Comparison of ENCODE assay signal across 8 mouse cellular contexts in genomic region chr17:33817969-33818643, GRCm38 (mm10). TPM values are rescaled to one million over a fixed set of nuclear protein-coding genes. Genes with fewer than 3 reads are reported as not detected.
DNase-seq lines count a peak whose midpoint lies in the region; ATAC-seq and TF ChIP-seq lines count a peak whose summit lies in the region.

No protein-coding gene starts in this region.

- ATAC-seq in lung, embryonic 16.5 days (ENCODE audit: low read depth), result no peak
- ATAC-seq in embryonic facial prominence, embryonic 13.5 days (ENCODE audit: insufficient number of reproducible peaks, insufficient read depth, low FRiP score, low TSS enrichment, low read depth), result peak; percentile 17; the same call in 1 of the 2 replicates
- ATAC-seq in intestine, embryonic 14.5 days (replicated peaks; ENCODE audit: low FRiP score, low TSS enrichment, low read depth), result peak; percentile 41
- peak; percentile 57 for ATAC-seq in midbrain, postnatal 0 days (ENCODE audit: low FRiP score)

- TF ChIP-seq CTCF in midbrain, postnatal 0 days (IDR thresholded peaks at IDR 0.05), result no peak

- DNase-seq in lung, postnatal 25 days (ENCODE audit: low spot score), result no peak
- DNase-seq in intestine, embryonic 14.5 days (ENCODE audit: low spot score), result no peak
- DNase-seq in midbrain, postnatal 0 days (ENCODE audit: low spot score), result peak; percentile 23
- DNase-seq in Muller cell, postnatal 12 days (ENCODE audit: inconsistent ontology term), result no peak
- no peak for DNase-seq in thymus, postnatal 36 days
- DNase-seq in retina, postnatal 1 day, result no peak

- H3K9me3 ChIP-seq in lung, embryonic 16.5 days (ENCODE audit: control insufficient read depth, low read length), result no peaks in the 10 kb centered on the region
- no peaks in the 10 kb centered on the region for H3K9me3 ChIP-seq in embryonic facial prominence, embryonic 13.5 days
- no peaks in the 10 kb centered on the region for H3K9me3 ChIP-seq in intestine, embryonic 14.5 days (ENCODE audit: control insufficient read depth, low read length)
- H3K9me3 ChIP-seq in midbrain, postnatal 0 days (ENCODE audit: low read length), result no peaks in the 10 kb centered on the region

- H3K27ac ChIP-seq in lung, embryonic 16.5 days (ENCODE audit: low read length), result peak overlapping the region; percentile 82
- H3K27ac ChIP-seq in embryonic facial prominence, embryonic 13.5 days, result peak overlapping the region; percentile 90
- H3K27ac ChIP-seq in intestine, embryonic 14.5 days (ENCODE audit: low read depth), result peak overlapping the region; percentile 54; the same call in 1 of the 2 replicates
- H3K27ac ChIP-seq in midbrain, postnatal 0 days (ENCODE audit: low read depth, low read length), result peak overlapping the region; percentile 86

- 16% methylated on average over 33 of the region's 33 CpGs for WGBS in lung, embryonic 16.5 days
- WGBS in embryonic facial prominence, embryonic 13.5 days, result 19% methylated on average over 33 of the region's 33 CpGs
- WGBS in intestine, embryonic 14.5 days, result 19% methylated on average over 33 of the region's 33 CpGs
- WGBS in midbrain, postnatal 0 days, result 12% methylated on average over 33 of the region's 33 CpGs

- H3K4me2 ChIP-seq in lung, embryonic 16.5 days (ENCODE audit: low read depth, low read length), result peak overlapping the region; percentile 84
- H3K4me2 ChIP-seq in embryonic facial prominence, embryonic 13.5 days, result peak overlapping the region; percentile 92
- H3K4me2 ChIP-seq in intestine, embryonic 14.5 days (ENCODE audit: low read length), result peak overlapping the region; percentile 82
- peak overlapping the region; percentile 86 for H3K4me2 ChIP-seq in midbrain, postnatal 0 days (ENCODE audit: low read depth, low read length, poor library complexity, severe bottlenecking)

- H3K36me3 ChIP-seq in lung, embryonic 16.5 days (ENCODE audit: control insufficient read depth, insufficient read depth, low read length), result peaks cover 37% of the 10 kb centered on the region
- H3K36me3 ChIP-seq in embryonic facial prominence, embryonic 13.5 days, result peaks cover 49% of the 10 kb centered on the region
- H3K36me3 ChIP-seq in intestine, embryonic 14.5 days (ENCODE audit: control insufficient read depth, insufficient read depth, low read length), result peaks cover 47% of the 10 kb centered on the region
- H3K36me3 ChIP-seq in midbrain, postnatal 0 days (ENCODE audit: insufficient read depth, low read length), result peaks cover 15% of the 10 kb centered on the region

- H3K9ac ChIP-seq in lung, embryonic 16.5 days (ENCODE audit: low read length), result peak overlapping the region; percentile 78
- H3K9ac ChIP-seq in embryonic facial prominence, embryonic 13.5 days, result peak overlapping the region; percentile 83
- H3K9ac ChIP-seq in intestine, embryonic 14.5 days (ENCODE audit: low read length), result peak overlapping the region; percentile 73
- H3K9ac ChIP-seq in midbrain, postnatal 0 days (replicated peaks; ENCODE audit: low read length, poor library complexity, severe bottlenecking), result peak overlapping the region; percentile 81

- no peaks in the 10 kb centered on the region for H3K27me3 ChIP-seq in lung, embryonic 16.5 days (ENCODE audit: control insufficient read depth, insufficient read depth, low read depth, low read length)
- H3K27me3 ChIP-seq in embryonic facial prominence, embryonic 13.5 days, result no peaks in the 10 kb centered on the region
- H3K27me3 ChIP-seq in intestine, embryonic 14.5 days (replicated peaks; ENCODE audit: control insufficient read depth, insufficient read depth, low read length), result no peaks in the 10 kb centered on the region
- H3K27me3 ChIP-seq in midbrain, postnatal 0 days (ENCODE audit: insufficient read depth, low read length), result no peaks in the 10 kb centered on the region

- peak overlapping the region; percentile 59 for H3K4me3 ChIP-seq in lung, embryonic 16.5 days (ENCODE audit: low read length)
- H3K4me3 ChIP-seq in embryonic facial prominence, embryonic 13.5 days, result peak overlapping the region; percentile 58
- H3K4me3 ChIP-seq in intestine, embryonic 14.5 days (ENCODE audit: low read depth, low read length), result peak overlapping the region; percentile 64
- H3K4me3 ChIP-seq in midbrain, postnatal 0 days (ENCODE audit: low read depth, low read length), result peak overlapping the region; percentile 55

- peaks cover 25% of the 10 kb centered on the region for H3K4me1 ChIP-seq in lung, embryonic 16.5 days (replicated peaks; ENCODE audit: control insufficient read depth, insufficient read depth, low read length)
- H3K4me1 ChIP-seq in embryonic facial prominence, embryonic 13.5 days, result peaks cover 30% of the 10 kb centered on the region
- peaks cover 20% of the 10 kb centered on the region for H3K4me1 ChIP-seq in intestine, embryonic 14.5 days (replicated peaks; ENCODE audit: control insufficient read depth, insufficient read depth, low read length)
- peaks cover 9% of the 10 kb centered on the region; the same call in 1 of the 2 replicates for H3K4me1 ChIP-seq in midbrain, postnatal 0 days (ENCODE audit: insufficient read depth, low read length)

RNA-seq across cellular contexts. Expression of gene Rps28, which starts 6.3 kb away (rescaled TPM):
- 929 and 1,039 TPM in 2 replicates for polyA plus RNA-seq in lung, embryonic 16.5 days (2015; fragmentation: Nextera tagmentation; extraction: Ambion mirVana)
- 1,111 and 1,168 TPM in 2 replicates for polyA plus RNA-seq in embryonic facial prominence, embryonic 13.5 days (2015; fragmentation: Nextera tagmentation; extraction: Ambion mirVana)
- polyA plus RNA-seq in intestine, embryonic 14.5 days (2014; fragmentation: Nextera tagmentation; extraction: Ambion mirVana), result 1,343 and 1,538 TPM in 2 replicates
- total RNA-seq in midbrain, postnatal 0 days (2014; rRNA removed), result 348 and 379 TPM in 2 replicates
- 513 and 564 TPM in 2 replicates for polyA plus RNA-seq in midbrain, postnatal 0 days (2015; fragmentation: Nextera tagmentation; extraction: Ambion mirVana)

RNA-seq across cellular contexts. Expression of gene Ndufa7, which starts 6.3 kb away (rescaled TPM):
- polyA plus RNA-seq in lung, embryonic 16.5 days (2015; fragmentation: Nextera tagmentation; extraction: Ambion mirVana), result 482 and 489 TPM in 2 replicates
- 464 and 506 TPM in 2 replicates for polyA plus RNA-seq in embryonic facial prominence, embryonic 13.5 days (2015; fragmentation: Nextera tagmentation; extraction: Ambion mirVana)
- 589 and 606 TPM in 2 replicates for polyA plus RNA-seq in intestine, embryonic 14.5 days (2014; fragmentation: Nextera tagmentation; extraction: Ambion mirVana)
- 211 and 345 TPM in 2 replicates for total RNA-seq in midbrain, postnatal 0 days (2014; rRNA removed)
- 501 and 560 TPM in 2 replicates for polyA plus RNA-seq in midbrain, postnatal 0 days (2015; fragmentation: Nextera tagmentation; extraction: Ambion mirVana)

RNA-seq across cellular contexts. Expression of gene Kank3, which starts 7.8 kb away (rescaled TPM):
- polyA plus RNA-seq in lung, embryonic 16.5 days (2015; fragmentation: Nextera tagmentation; extraction: Ambion mirVana), result 78.8 and 89.6 TPM in 2 replicates
- polyA plus RNA-seq in embryonic facial prominence, embryonic 13.5 days (2015; fragmentation: Nextera tagmentation; extraction: Ambion mirVana), result 34.4 and 37.9 TPM in 2 replicates
- 28.0 and 28.8 TPM in 2 replicates for polyA plus RNA-seq in intestine, embryonic 14.5 days (2014; fragmentation: Nextera tagmentation; extraction: Ambion mirVana)
- total RNA-seq in midbrain, postnatal 0 days (2014; rRNA removed), result 19.8 and 38.4 TPM in 2 replicates
- 46.2 and 50.0 TPM in 2 replicates for polyA plus RNA-seq in midbrain, postnatal 0 days (2015; fragmentation: Nextera tagmentation; extraction: Ambion mirVana)

RNA-seq across cellular contexts. Expression of gene Cd320, which starts 24.8 kb away (rescaled TPM):
- polyA plus RNA-seq in lung, embryonic 16.5 days (2015; fragmentation: Nextera tagmentation; extraction: Ambion mirVana), result 63.4 and 67.1 TPM in 2 replicates
- polyA plus RNA-seq in embryonic facial prominence, embryonic 13.5 days (2015; fragmentation: Nextera tagmentation; extraction: Ambion mirVana), result 57.8 and 66.4 TPM in 2 replicates
- polyA plus RNA-seq in intestine, embryonic 14.5 days (2014; fragmentation: Nextera tagmentation; extraction: Ambion mirVana), result 77.8 and 86.7 TPM in 2 replicates
- total RNA-seq in midbrain, postnatal 0 days (2014; rRNA removed), result 24.4 and 26.7 TPM in 2 replicates
- 46.8 and 50.0 TPM in 2 replicates for polyA plus RNA-seq in midbrain, postnatal 0 days (2015; fragmentation: Nextera tagmentation; extraction: Ambion mirVana)

RNA-seq across cellular contexts. Expression of gene Angptl4, which starts 36.5 kb away (rescaled TPM):
- 46.1 and 48.3 TPM in 2 replicates for polyA plus RNA-seq in lung, embryonic 16.5 days (2015; fragmentation: Nextera tagmentation; extraction: Ambion mirVana)
- 53.0 and 60.7 TPM in 2 replicates for polyA plus RNA-seq in embryonic facial prominence, embryonic 13.5 days (2015; fragmentation: Nextera tagmentation; extraction: Ambion mirVana)
- 18.0 and 22.0 TPM in 2 replicates for polyA plus RNA-seq in intestine, embryonic 14.5 days (2014; fragmentation: Nextera tagmentation; extraction: Ambion mirVana)
- total RNA-seq in midbrain, postnatal 0 days (2014; rRNA removed), result 21.4 and 22.5 TPM in 2 replicates
- polyA plus RNA-seq in midbrain, postnatal 0 days (2015; fragmentation: Nextera tagmentation; extraction: Ambion mirVana), result 27.5 and 33.5 TPM in 2 replicates
